Mouse (Mus musculus) embryonic fibroblast, embryonic 13.5 days (primary cell): Measurements from ENCODE around the gene Tmeff1.

Source experiments
- CTCF ChIP-seq: IDR thresholded peaks from 2 replicates; pipeline ENCODE4 v1.5.1; 2011; ENCODE audit warnings: mild to moderate bottlenecking, control low read depth, low read length, moderate library complexity, borderline replicate concordance; ENCODE audit not compliant: insufficient read depth
- POLR2A ChIP-seq: IDR thresholded peaks from 2 replicates; pipeline ENCODE4 v1.6.1; 2011; ENCODE audit warnings: low read depth, mild to moderate bottlenecking, control low read depth, low read length, moderate library complexity

GRCm38 (mm10) chr4:48683126-48683525 is 98.2 kb downstream of the Tmeff1 start:
- TF ChIP-seq POLR2A (no peak), CTCF (no peak)
